Mouse (Mus musculus) CD8-positive naive resting alpha-beta T cell, adult 2 months (primary cell): Measurements from ENCODE around the gene Tcf3.
A peak's percentile ranks its signal among the peaks of the same experiment; 100 is the strongest.

Source experiments
- DNase-seq, 2 experiments: peaks; one replicate each; pipeline ENCODE4 v3.0.0; 2022; ENCODE audit warnings: low read depth in 2 of 2, low spot score in 2 of 2

Tcf3 gene

GRCm38 (mm10) chr10:80387522-80387959 is 45.9 kb downstream of the Tcf3 start, which contains the start of gene Mex3d:
Gene Mex3d, minus strand, starts transcription at chr10:80387659.
- peak; percentile 58 to 67 for DNase-seq

GRCm38 (mm10) chr10:80386735-80387471 is 46.5 kb downstream of the Tcf3 start:
- no peak for DNase-seq

- DNase-seq: no peak
Measured at GRCm38 (mm10) chr10:80385811-80386734, 47.4 kb downstream of the Tcf3 start.

GRCm38 (mm10) chr10:80385310-80385709 is 48.1 kb downstream of the Tcf3 start:
- DNase-seq: no peak

GRCm38 (mm10) chr10:80384709-80385108 is 48.7 kb downstream of the Tcf3 start:
- DNase-seq: no peak

GRCm38 (mm10) chr10:80384115-80384639 is 49.3 kb downstream of the Tcf3 start:
- DNase-seq: no peak

- no peak for DNase-seq
Measured at GRCm38 (mm10) chr10:80383431-80383830, 50.0 kb downstream of the Tcf3 start.

GRCm38 (mm10) chr10:80382641-80383365 is 50.6 kb downstream of the Tcf3 start:
- no peak for DNase-seq

GRCm38 (mm10) chr10:80377716-80378115 is 55.7 kb downstream of the Tcf3 start:
- DNase-seq: peak; percentile 46

- DNase-seq: peak; percentile 87 to 92
Measured at GRCm38 (mm10) chr10:80376160-80376559, 57.3 kb downstream of the Tcf3 start.

GRCm38 (mm10) chr10:80374063-80374462 is 59.4 kb downstream of the Tcf3 start:
- peak; percentile 69 to 73 for DNase-seq

- DNase-seq: no peak
Measured at GRCm38 (mm10) chr10:80372706-80373105, 60.7 kb downstream of the Tcf3 start.

- no peak for DNase-seq
Measured at GRCm38 (mm10) chr10:80371983-80372382, 61.5 kb downstream of the Tcf3 start.

GRCm38 (mm10) chr10:80371411-80371966 is 62.0 kb downstream of the Tcf3 start:
- DNase-seq: peak in 1 of 2 experiments; percentile 32

- DNase-seq: peak; percentile 29 to 49
Measured at GRCm38 (mm10) chr10:80369995-80370747, 63.3 kb downstream of the Tcf3 start.

GRCm38 (mm10) chr10:80368392-80368791 is 65.1 kb downstream of the Tcf3 start:
- DNase-seq: no peak

- no peak for DNase-seq
Measured at GRCm38 (mm10) chr10:80367954-80368353, 65.5 kb downstream of the Tcf3 start.

- no peak for DNase-seq
Measured at GRCm38 (mm10) chr10:80365736-80366135, 67.7 kb downstream of the Tcf3 start.

GRCm38 (mm10) chr10:80363734-80364133 is 69.7 kb downstream of the Tcf3 start:
- no peak for DNase-seq
